Mouse (Mus musculus): ENCODE measurements around the gene Defa31. TPM values are rescaled to one million over a fixed set of nuclear protein-coding genes. Genes with fewer than 3 reads are reported as not detected.
"Not testable (repeated sequence)": the region's sequence is repeated elsewhere in the genome, so short reads cannot be mapped to it uniquely, and the experiment has no call there.

The Defa31 gene
- polyA plus RNA-seq (2012; rRNA removed) = not detected in 2 replicates

DNA sequence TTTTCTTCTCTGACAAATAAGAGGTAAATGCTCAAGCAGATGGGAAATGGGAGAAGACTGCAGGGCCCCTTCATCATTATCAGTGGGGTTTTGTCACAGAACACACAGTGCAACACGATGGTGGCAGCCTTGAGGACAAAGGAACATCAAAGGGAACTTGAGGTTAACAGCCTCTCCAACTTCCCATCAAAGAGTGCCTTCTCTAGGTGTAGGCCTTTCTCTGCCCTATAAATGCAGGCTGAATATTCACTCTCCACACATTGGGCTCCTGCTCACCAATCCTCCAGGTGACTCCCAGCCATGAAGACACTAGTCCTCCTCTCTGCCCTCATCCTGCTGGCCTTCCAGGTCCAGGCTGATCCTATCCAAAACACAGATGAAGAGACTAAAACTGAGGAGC, at the start of gene Defa31:
Gene Defa31, plus strand, starts transcription at position 301 of the 400 bp plus-strand sequence.
- not testable (repeated sequence) for DNase-seq (ENCODE audit: low spot score)

DNA sequence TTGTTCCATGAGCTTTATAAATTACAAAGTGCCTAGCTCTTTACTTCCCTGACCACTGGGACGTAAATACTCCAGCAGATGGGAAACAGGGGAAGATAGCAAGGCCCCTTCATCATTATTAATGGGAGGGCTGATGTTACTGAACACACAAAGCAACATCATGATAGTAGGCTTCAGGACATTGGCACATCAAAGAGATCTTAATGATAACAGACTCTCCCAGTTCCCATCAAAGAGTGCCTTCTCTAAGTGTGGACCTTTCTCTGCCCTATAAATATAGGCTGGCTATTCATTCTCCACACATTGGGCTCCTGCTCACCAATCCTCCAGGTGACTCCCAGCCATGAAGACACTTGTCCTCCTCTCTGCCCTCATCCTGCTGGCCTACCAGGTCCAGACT, 29.4 kb upstream of the Defa31 start, which contains the start of gene Defa22:
Gene Defa22, plus strand, starts transcription at position 301 of the 400 bp plus-strand sequence.
- DNase-seq (ENCODE audit: low spot score) = not testable (repeated sequence)

DNA sequence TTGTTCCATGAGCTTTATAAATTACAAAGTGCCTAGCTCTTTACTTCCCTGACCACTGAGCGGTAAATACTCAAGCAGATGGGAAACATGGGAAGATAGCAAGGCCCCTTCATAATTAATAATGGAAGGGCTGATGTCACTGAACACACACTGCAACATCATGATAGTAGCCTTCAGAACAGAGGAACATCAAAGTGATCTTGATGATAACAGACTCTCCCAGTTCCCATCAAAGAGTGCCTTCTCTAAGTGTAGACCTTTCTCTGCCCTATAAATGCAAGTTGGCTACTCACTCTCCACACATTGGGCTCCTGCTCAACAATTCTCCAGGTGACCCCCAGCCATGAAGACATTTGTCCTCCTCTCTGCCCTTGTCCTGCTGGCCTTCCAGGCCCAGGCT, 9.8 kb downstream of the Defa31 start, which contains the start of gene Gm15293:
Gene Gm15293, plus strand, starts transcription at position 301 of the 400 bp plus-strand sequence.
- not testable (repeated sequence) for DNase-seq (ENCODE audit: low spot score)

Other genes starting within 250 kb of the Defa31 start
- gene AY761185, start 246.9 kb upstream of the Defa31 start, polyA plus RNA-seq (2012; rRNA removed) = not detected in 2 replicates
- not detected in 2 replicates for gene Defa21, start 166.1 kb upstream of the Defa31 start, polyA plus RNA-seq (2012; rRNA removed)
- gene Defa23, start 136.6 kb upstream of the Defa31 start, polyA plus RNA-seq (2012; rRNA removed) = not detected in 2 replicates
- gene Defa35, start 126.6 kb upstream of the Defa31 start, polyA plus RNA-seq (2012; rRNA removed) = 0.25 TPM in 1 of 2 replicates, not detected in the other
- not detected in 2 replicates for gene Defa25, start 107.2 kb upstream of the Defa31 start, polyA plus RNA-seq (2012; rRNA removed)
- not detected in 2 replicates for gene Gm14851, start 95.6 kb upstream of the Defa31 start, polyA plus RNA-seq (2012; rRNA removed)
- gene Defa30, start 57.0 kb upstream of the Defa31 start, polyA plus RNA-seq (2012; rRNA removed) = not detected in 2 replicates
- not detected in 2 replicates for gene Defa22, start 29.3 kb upstream of the Defa31 start, polyA plus RNA-seq (2012; rRNA removed)
- gene Gm15293, start 9.9 kb downstream of the Defa31 start, polyA plus RNA-seq (2012; rRNA removed) = not detected in 2 replicates
- not detected in 2 replicates for gene Gm15292, start 58.1 kb downstream of the Defa31 start, polyA plus RNA-seq (2012; rRNA removed)
- not detected in 2 replicates for gene Defa27, start 123.9 kb downstream of the Defa31 start, polyA plus RNA-seq (2012; rRNA removed)
- not detected in 2 replicates for gene Defa29, start 135.4 kb downstream of the Defa31 start, polyA plus RNA-seq (2012; rRNA removed)
- not detected in 2 replicates for gene Defa2, start 186.9 kb downstream of the Defa31 start, polyA plus RNA-seq (2012; rRNA removed)
- gene Defa33, start 200.2 kb downstream of the Defa31 start, polyA plus RNA-seq (2012; rRNA removed) = not detected in 2 replicates
- not detected in 2 replicates for gene Defa36, start 235.8 kb downstream of the Defa31 start, polyA plus RNA-seq (2012; rRNA removed)